Mouse (Mus musculus) embryo, embryonic 10 days (tissue): ENCODE data around the gene A030003K21Rik.
A peak's percentile ranks its signal among the peaks of the same experiment; 100 is the strongest.
"Not testable (repeated sequence)": the region's sequence is repeated elsewhere in the genome, so short reads cannot be mapped to it uniquely, and the experiment has no call there.

Experiments used
- DNase-seq: peaks from one replicate; pipeline ENCODE4 v3.0.0-alpha.2; 2015; ENCODE audit warnings: low spot score

The A030003K21Rik gene

GRCm38 (mm10) chr1:82943295-82943694, at the start of gene A030003K21Rik:
Gene A030003K21Rik (minus strand): TSS chr1:82943388.
- not testable (repeated sequence) for DNase-seq

GRCm38 (mm10) chr1:82992093-82992492, 48.9 kb upstream of the A030003K21Rik start:
- DNase-seq = no peak

- no peak for DNase-seq
Observed at GRCm38 (mm10) chr1:82991596-82991995, 48.4 kb upstream of the A030003K21Rik start.

- no peak for DNase-seq
Observed at GRCm38 (mm10) chr1:82991062-82991461, 47.9 kb upstream of the A030003K21Rik start.

- peak; percentile 76 for DNase-seq
Observed at GRCm38 (mm10) chr1:82987530-82988198, 44.5 kb upstream of the A030003K21Rik start.

- DNase-seq = no peak
Observed at GRCm38 (mm10) chr1:82986738-82987137, 43.5 kb upstream of the A030003K21Rik start.

GRCm38 (mm10) chr1:82977840-82978239, 34.7 kb upstream of the A030003K21Rik start:
- no peak for DNase-seq

- DNase-seq = peak; percentile 13
Observed at GRCm38 (mm10) chr1:82975750-82976149, 32.6 kb upstream of the A030003K21Rik start.

- DNase-seq = peak; percentile 16
Observed at GRCm38 (mm10) chr1:82974342-82974741, 31.2 kb upstream of the A030003K21Rik start.

- no peak for DNase-seq
Observed at GRCm38 (mm10) chr1:82973901-82974300, 30.7 kb upstream of the A030003K21Rik start.

GRCm38 (mm10) chr1:82973244-82973643, 30.1 kb upstream of the A030003K21Rik start:
- no peak for DNase-seq

GRCm38 (mm10) chr1:82972046-82972445, 28.9 kb upstream of the A030003K21Rik start:
- DNase-seq = peak; percentile 49

- DNase-seq = no peak
Observed at GRCm38 (mm10) chr1:82966413-82966812, 23.2 kb upstream of the A030003K21Rik start.

- DNase-seq = peak; percentile 6
Observed at GRCm38 (mm10) chr1:82959870-82960385, 16.7 kb upstream of the A030003K21Rik start, which contains the start of gene Gm47955. Gene Gm47955 (plus strand): TSS chr1:82960286.

- not testable (repeated sequence) for DNase-seq
Observed at GRCm38 (mm10) chr1:82955913-82956312, 12.7 kb upstream of the A030003K21Rik start, which contains the start of gene Gm7544. Gene Gm7544 (minus strand): TSS chr1:82956013.

- DNase-seq = no peak
Observed at GRCm38 (mm10) chr1:82948601-82949000, 5.4 kb upstream of the A030003K21Rik start.

GRCm38 (mm10) chr1:82946029-82946428, 2.8 kb upstream of the A030003K21Rik start:
- not testable (repeated sequence) for DNase-seq

GRCm38 (mm10) chr1:82942505-82942904, 683 bp downstream of the A030003K21Rik start:
- not testable (repeated sequence) for DNase-seq

GRCm38 (mm10) chr1:82938666-82939065, 4.5 kb downstream of the A030003K21Rik start:
- DNase-seq = no peak

- DNase-seq = not testable (repeated sequence)
Observed at GRCm38 (mm10) chr1:82931326-82931725, 11.9 kb downstream of the A030003K21Rik start, which contains the start of gene Gm6217. Gene Gm6217 (minus strand): TSS chr1:82931399.

GRCm38 (mm10) chr1:82930558-82930957, 12.6 kb downstream of the A030003K21Rik start:
- not testable (repeated sequence) for DNase-seq

GRCm38 (mm10) chr1:82924650-82925049, 18.5 kb downstream of the A030003K21Rik start, which contains the start of gene A030014E15Rik:
Gene A030014E15Rik (plus strand): TSS chr1:82924917.
- no peak for DNase-seq

GRCm38 (mm10) chr1:82913434-82913833, 29.8 kb downstream of the A030003K21Rik start:
- DNase-seq = not testable (repeated sequence)
